Mouse (Mus musculus) c-Kit-positive CD71-negative TER-119-negative erythroid progenitor cells, embryonic 14.5 days (primary cell): ENCODE data around the gene Gm5617.
"Not testable (repeated sequence)": the region's sequence is repeated elsewhere in the genome, so short reads cannot be mapped to it uniquely, and the experiment has no call there.

Experiments used
- DNase-seq: peaks from one replicate; pipeline ENCODE4 v3.0.0-alpha.2; 2013; ENCODE audit warnings: low read depth

Gm5617 gene

GRCm38 (mm10) chr9:48501192-48501591 lies 6.0 kb downstream of the Gm5617 start:
- no peak for DNase-seq

GRCm38 (mm10) chr9:48503001-48503400 lies 7.8 kb downstream of the Gm5617 start:
- no peak for DNase-seq

DNA sequence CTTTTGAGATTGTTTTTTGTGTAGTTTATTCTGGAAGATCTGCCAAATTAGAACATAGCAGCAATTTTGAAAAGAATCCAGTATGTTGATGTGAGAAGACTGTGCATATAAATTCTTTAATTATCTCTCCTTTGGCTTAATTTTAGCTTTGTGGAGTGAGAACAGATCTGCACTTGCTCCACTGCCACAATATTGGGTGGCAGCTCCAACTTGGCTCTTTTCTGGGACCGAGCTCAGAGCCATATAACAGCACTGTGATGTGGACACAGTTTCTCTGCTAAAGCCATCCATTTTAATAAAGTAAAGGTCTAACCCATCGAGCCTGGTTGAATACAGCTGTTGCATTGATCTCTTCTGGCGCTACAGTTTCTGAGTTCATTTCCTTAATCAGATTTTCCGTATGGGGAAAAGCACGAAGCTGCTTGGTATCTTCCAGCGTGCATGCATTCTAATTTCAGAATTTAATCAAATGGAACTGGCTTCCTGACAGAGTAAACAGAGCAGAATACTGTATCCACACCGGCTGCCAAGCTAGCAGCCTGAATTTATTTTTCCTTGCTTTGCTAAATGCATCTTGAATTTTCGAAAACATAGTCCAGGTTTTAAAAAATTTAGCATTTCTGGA lies 9.6 kb downstream of the Gm5617 start:
- DNase-seq, result no peak

GRCm38 (mm10) chr9:48510134-48510533 lies 14.9 kb downstream of the Gm5617 start:
- DNase-seq, result no peak

- DNase-seq, result no peak
Observed at GRCm38 (mm10) chr9:48515332-48515731, 20.1 kb downstream of the Gm5617 start.

DNA sequence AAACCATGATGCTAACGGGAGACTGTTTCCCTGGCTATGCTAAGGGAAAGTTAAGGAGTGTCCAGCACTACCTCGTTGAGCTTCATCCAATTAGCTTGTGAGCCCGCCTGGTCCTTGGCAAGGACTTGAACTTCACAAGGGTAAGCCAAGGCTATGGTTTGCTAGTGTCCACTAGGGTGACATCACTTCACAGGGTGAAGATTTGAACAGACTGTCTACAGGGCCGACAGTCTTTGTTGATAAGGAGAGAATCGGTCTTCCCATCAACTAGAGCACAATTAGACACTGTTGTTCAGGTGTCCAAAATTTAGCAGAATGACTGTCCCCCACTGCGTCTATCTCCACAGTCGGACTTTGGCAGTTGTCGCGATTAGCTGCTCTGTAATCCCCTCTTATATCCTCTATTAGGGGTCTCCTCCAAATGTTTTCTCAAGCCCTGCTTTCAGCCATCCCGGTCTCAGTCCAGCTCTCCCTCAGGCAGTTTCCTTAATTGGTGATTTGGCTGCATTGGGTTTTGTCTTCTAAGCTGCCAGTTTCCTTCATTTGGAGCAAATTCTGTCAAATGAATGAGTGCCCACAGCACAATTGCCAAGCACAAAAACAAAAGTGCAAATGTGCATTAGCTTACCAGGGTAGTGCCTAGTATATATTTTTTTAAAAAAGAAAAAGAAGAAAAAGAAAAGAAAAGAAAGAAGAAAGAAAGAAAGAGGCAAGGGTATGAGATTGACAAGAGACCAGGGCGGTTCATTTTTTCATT lies 21.6 kb downstream of the Gm5617 start:
- no peak for DNase-seq

GRCm38 (mm10) chr9:48517372-48518130 lies 22.3 kb downstream of the Gm5617 start:
- DNase-seq, result no peak

GRCm38 (mm10) chr9:48520405-48520804 lies 25.2 kb downstream of the Gm5617 start:
- not testable (repeated sequence) for DNase-seq

DNA sequence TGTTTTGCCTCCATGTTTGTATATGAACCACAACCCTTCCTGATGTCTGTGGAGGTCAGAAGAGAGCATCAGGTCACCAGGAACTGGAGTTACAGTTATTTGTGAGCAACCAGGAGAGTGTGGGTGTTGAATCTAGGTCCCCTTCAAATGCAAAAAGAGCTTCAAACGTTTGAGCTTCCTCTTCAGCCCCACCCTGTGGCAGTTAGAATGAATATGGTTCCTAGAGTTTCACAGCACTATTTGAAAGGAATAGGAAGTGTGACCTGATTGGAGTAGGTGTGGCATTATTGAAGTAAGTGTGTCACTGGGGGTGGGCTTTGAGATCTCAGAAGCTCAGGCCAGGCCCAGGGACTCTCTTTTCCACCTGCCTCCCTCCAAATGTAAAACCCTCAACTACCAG lies 30.3 kb downstream of the Gm5617 start:
- DNase-seq, result no peak

- no peak for DNase-seq
Observed at GRCm38 (mm10) chr9:48526520-48526919, 31.3 kb downstream of the Gm5617 start.

DNA sequence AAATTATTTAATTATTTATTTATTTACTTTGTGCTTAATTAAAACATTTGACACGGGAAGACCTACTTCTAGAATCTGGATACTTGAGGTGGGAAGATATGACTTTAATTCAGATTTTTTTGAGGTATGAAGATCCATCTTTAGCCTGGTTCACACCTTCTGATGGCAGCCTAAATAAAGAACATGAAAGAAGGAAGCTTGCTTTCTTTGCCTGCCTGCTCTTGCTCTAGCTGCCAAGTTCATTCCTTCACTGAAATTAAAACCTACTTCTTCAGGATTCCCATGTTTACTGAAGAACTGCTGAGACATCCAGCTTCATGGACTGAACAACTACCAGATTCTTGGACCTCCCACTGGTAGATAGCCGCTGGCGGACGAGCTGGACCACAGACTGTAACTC lies 36.1 kb downstream of the Gm5617 start:
- DNase-seq, result no peak

DNA sequence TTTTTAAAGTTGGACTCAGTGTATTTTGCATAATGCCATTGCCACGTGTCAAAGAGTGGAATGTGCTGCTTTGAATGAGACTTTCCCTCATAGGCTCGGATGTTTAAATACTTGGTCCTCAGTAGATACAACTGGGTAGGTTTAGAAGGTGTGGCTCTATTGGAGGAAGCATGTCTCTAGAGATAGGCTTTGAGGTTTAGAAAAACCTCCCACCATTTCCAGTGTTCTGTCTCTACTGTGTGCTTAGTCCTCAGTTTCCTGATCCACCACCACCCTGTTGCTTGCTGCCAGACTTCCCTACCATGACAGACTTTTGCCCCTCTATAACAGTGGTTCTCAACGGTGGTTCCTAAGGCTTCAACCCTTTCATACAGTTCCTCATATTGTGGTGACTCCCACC lies 37.0 kb downstream of the Gm5617 start:
- no peak for DNase-seq

DNA sequence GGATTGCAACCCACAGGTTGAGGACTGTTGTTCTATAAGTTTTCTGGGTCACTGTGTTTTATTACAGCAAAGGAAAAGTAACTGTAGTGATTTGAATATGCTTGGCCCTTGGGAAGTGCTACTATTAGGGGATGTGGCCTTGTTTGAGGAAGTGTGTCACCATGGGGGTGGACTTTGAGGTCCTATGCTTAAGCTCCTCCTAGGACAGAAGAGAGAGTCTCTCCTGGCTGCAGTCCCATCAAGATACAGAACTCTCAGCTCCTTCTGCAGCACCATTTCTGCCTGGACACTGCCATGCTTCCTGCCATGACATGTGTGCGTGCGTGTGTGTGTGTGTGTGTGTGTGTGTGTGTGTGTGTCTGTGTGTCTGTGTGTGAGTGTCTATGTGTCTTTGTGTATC lies 37.5 kb downstream of the Gm5617 start:
- DNase-seq, result no peak

- no peak for DNase-seq
Observed at GRCm38 (mm10) chr9:48536414-48536813, 41.2 kb downstream of the Gm5617 start.

GRCm38 (mm10) chr9:48537616-48538015 lies 42.4 kb downstream of the Gm5617 start:
- not testable (repeated sequence) for DNase-seq

GRCm38 (mm10) chr9:48538044-48538645 lies 42.9 kb downstream of the Gm5617 start:
- no peak for DNase-seq

DNA sequence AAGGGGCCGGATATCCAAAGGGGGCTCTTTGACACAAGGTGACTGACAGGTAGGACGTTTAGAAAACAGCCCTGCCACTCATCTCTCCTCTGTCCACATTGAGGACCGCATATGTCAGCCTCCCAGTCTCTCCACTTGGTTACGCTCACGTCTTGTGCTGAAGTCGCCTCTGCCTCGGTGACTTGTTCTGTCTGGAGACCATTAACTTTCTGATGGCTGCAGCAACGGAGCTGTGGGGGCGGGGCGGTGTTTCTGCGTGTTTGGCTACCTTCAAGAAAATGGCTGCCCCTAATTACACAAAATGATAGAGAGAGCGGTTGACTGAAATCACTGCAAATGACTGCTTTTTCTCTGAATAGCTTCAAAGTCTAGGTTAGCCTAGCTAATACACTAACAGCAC lies 43.4 kb downstream of the Gm5617 start:
- DNase-seq, result no peak
